In the genomic region with DNA sequence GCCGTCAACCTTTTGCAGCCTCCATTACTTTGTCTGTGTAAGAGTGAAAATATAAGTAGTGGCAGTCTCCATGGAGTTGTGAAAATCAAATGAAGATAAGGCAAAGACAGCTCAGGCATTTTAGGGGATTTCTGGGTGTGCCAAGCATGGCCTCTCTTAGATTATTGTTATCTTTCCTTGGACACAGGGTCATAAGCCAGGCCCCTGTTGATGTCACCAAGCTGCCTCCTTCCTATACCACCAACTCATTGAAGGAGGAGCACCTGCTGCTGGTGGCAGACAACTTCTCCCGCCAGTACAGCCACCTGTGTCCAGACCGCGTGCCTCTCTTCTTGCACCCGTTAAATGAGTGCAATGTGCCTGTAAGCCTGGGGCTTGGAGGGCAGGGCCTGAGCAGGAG, we compare ENCODE assay signal across 33 mouse cellular contexts. TPM values are rescaled to one million over a fixed set of nuclear protein-coding genes. Genes with fewer than 3 reads are reported as not detected.
DNase-seq lines count a peak whose midpoint lies in the region; ATAC-seq lines count a peak whose summit lies in the region.
"Had no signal": no experiment of that assay in that cellular context is flagged by ENCODE, and none has a peak within 500 bp of the region (broad histone marks: within the 10 kb centered on the region; RNA-seq: fewer than 3 reads in every experiment).

No protein-coding gene starts in this region.

- no peaks in the 10 kb centered on the region for H3K36me3 ChIP-seq in hindbrain, embryonic 10.5 days
- no peaks in the 10 kb centered on the region for H3K36me3 ChIP-seq in hindbrain, embryonic 14.5 days (replicated peaks; ENCODE audit: control insufficient read depth, insufficient read depth)
- no peaks in the 10 kb centered on the region for H3K36me3 ChIP-seq in liver, embryonic 15.5 days (replicated peaks)
- no peaks in the 10 kb centered on the region for H3K36me3 ChIP-seq in intestine, embryonic 16.5 days (ENCODE audit: control insufficient read depth, insufficient read depth, low read length)
- H3K36me3 ChIP-seq: embryonic facial prominence, embryonic 12.5 days; forebrain, embryonic 15.5 days; G1E; heart, embryonic 12.5 days; limb, embryonic 10.5 days; limb, embryonic 15.5 days; lung, embryonic 15.5 days had no signal

- 0 out of 2 replicates have a peak, but pooled peaks cover 3% of the 10 kb centered on the region for H3K4me1 ChIP-seq in hindbrain, embryonic 10.5 days (replicated peaks)
- H3K4me1 ChIP-seq in hindbrain, embryonic 14.5 days (replicated peaks; ENCODE audit: control insufficient read depth, insufficient read depth, low read length) = no peaks in the 10 kb centered on the region
- peaks cover 46% of the 10 kb centered on the region for H3K4me1 ChIP-seq in liver, embryonic 15.5 days (replicated peaks)
- H3K4me1 ChIP-seq in intestine, embryonic 16.5 days (ENCODE audit: control insufficient read depth, insufficient read depth, low read length) = no peaks in the 10 kb centered on the region
- H3K4me1 ChIP-seq: embryonic facial prominence, embryonic 12.5 days; forebrain, embryonic 15.5 days; limb, embryonic 10.5 days; limb, embryonic 15.5 days; lung, embryonic 15.5 days had no signal

- WGBS in hindbrain, embryonic 10.5 days = 86% methylated on average over 5 of the region's 5 CpGs
- 85% methylated on average over 5 of the region's 5 CpGs for WGBS in hindbrain, embryonic 14.5 days
- 28% methylated on average over 5 of the region's 5 CpGs for WGBS in liver, embryonic 15.5 days (ENCODE audit: insufficient replicate concordance)
- WGBS in intestine, embryonic 16.5 days = 75% methylated on average over 5 of the region's 5 CpGs

- ATAC-seq in hindbrain, embryonic 14.5 days (ENCODE audit: low FRiP score) = no peak
- peak; percentile 76 for ATAC-seq in liver, embryonic 15.5 days (ENCODE audit: insufficient read depth)
- ATAC-seq in intestine, embryonic 16.5 days = no peak
- ATAC-seq: forebrain, embryonic 15.5 days; hindbrain, embryonic 16.5 days; Patski had no signal

- no peak overlapping the region for H3K4me3 ChIP-seq in hindbrain, embryonic 10.5 days
- no peak overlapping the region for H3K4me3 ChIP-seq in hindbrain, embryonic 14.5 days (replicated peaks; ENCODE audit: low read length)
- H3K4me3 ChIP-seq in liver, embryonic 15.5 days (replicated peaks) = no peak overlapping the region
- H3K4me3 ChIP-seq in intestine, embryonic 16.5 days (ENCODE audit: low read length) = no peak overlapping the region
- H3K4me3 ChIP-seq: embryonic facial prominence, embryonic 12.5 days; forebrain, embryonic 15.5 days; gastrocnemius, adult 2 months; heart, embryonic 12.5 days; limb, embryonic 10.5 days; limb, embryonic 15.5 days; lung, embryonic 15.5 days had no signal

- no peaks in the 10 kb centered on the region for H3K27me3 ChIP-seq in hindbrain, embryonic 10.5 days (ENCODE audit: insufficient read depth, poor library complexity, severe bottlenecking)
- H3K27me3 ChIP-seq in hindbrain, embryonic 14.5 days (ENCODE audit: control insufficient read depth, insufficient read depth, low read length) = no peaks in the 10 kb centered on the region
- H3K27me3 ChIP-seq in liver, embryonic 15.5 days = no peaks in the 10 kb centered on the region
- no peaks in the 10 kb centered on the region for H3K27me3 ChIP-seq in intestine, embryonic 16.5 days (replicated peaks; ENCODE audit: control insufficient read depth, insufficient read depth, low read length)
- H3K27me3 ChIP-seq: embryonic facial prominence, embryonic 12.5 days; forebrain, embryonic 15.5 days; heart, embryonic 12.5 days; limb, embryonic 15.5 days; lung, embryonic 15.5 days had no signal

- H3K4me2 ChIP-seq in hindbrain, embryonic 14.5 days (replicated peaks) = no peak overlapping the region
- H3K4me2 ChIP-seq in liver, embryonic 15.5 days = peak overlapping the region; percentile 27
- no peak overlapping the region for H3K4me2 ChIP-seq in intestine, embryonic 16.5 days (ENCODE audit: low read depth, low read length)
- H3K4me2 ChIP-seq: embryonic facial prominence, embryonic 12.5 days; forebrain, embryonic 15.5 days; heart, embryonic 12.5 days; limb, embryonic 15.5 days; lung, embryonic 15.5 days had no signal

- no peak overlapping the region for H3K9ac ChIP-seq in hindbrain, embryonic 14.5 days
- H3K9ac ChIP-seq in liver, embryonic 15.5 days = no peak overlapping the region
- no peak overlapping the region for H3K9ac ChIP-seq in intestine, embryonic 16.5 days (ENCODE audit: low read depth, low read length)
- H3K9ac ChIP-seq: embryonic facial prominence, embryonic 12.5 days; forebrain, embryonic 15.5 days; heart, embryonic 12.5 days; limb, embryonic 15.5 days; lung, embryonic 15.5 days had no signal

- peak overlapping the region; percentile 23; the same call in 1 of the 2 replicates for H3K27ac ChIP-seq in hindbrain, embryonic 10.5 days
- H3K27ac ChIP-seq in hindbrain, embryonic 14.5 days = no peak overlapping the region
- no peak overlapping the region for H3K27ac ChIP-seq in liver, embryonic 15.5 days (replicated peaks)
- no peak overlapping the region for H3K27ac ChIP-seq in intestine, embryonic 16.5 days (ENCODE audit: low read length)
- H3K27ac ChIP-seq: embryonic facial prominence, embryonic 12.5 days; forebrain, embryonic 15.5 days; gastrocnemius, adult 2 months; kidney, postnatal 0 days; limb, embryonic 10.5 days; limb, embryonic 15.5 days; lung, embryonic 15.5 days had no signal

- no peak for DNase-seq in hindbrain, embryonic 10.5 days (ENCODE audit: low spot score)
- no peak for DNase-seq in hindbrain, embryonic 14.5 days (ENCODE audit: low spot score)
- DNase-seq in thymus, postnatal 25 days = peak; percentile 18
- DNase-seq in thymus, postnatal 10 days (ENCODE audit: low spot score in 2 of 2) = no peak
- DNase-seq in urinary bladder, adult 18-20 months (ENCODE audit: low spot score in 2 of 2) = no peak
- no peak for DNase-seq in right cerebral cortex, postnatal 10 days (ENCODE audit: low spot score in 2 of 2)
- DNase-seq: adrenal gland, postnatal 10 days; cerebellum, adult 11-12 months; cerebellum, adult 9-11 months; embryo, embryonic 11 days; gastrocnemius, adult 2 months; gastrocnemius, postnatal 36 days; heart, adult 18-20 months; kidney, adult 8-10 months; kidney, postnatal 4 days; midbrain, embryonic 14.5 days; right cerebral cortex, postnatal 14 days; thymus, postnatal 4 days had no signal

- H3K9me3 ChIP-seq in hindbrain, embryonic 10.5 days = no peaks in the 10 kb centered on the region
- no peaks in the 10 kb centered on the region for H3K9me3 ChIP-seq in hindbrain, embryonic 14.5 days (ENCODE audit: control insufficient read depth, low read length)
- H3K9me3 ChIP-seq in liver, embryonic 15.5 days (replicated peaks) = no peaks in the 10 kb centered on the region
- H3K9me3 ChIP-seq in intestine, embryonic 16.5 days (ENCODE audit: control insufficient read depth, low read length) = no peaks in the 10 kb centered on the region
- H3K9me3 ChIP-seq: embryonic facial prominence, embryonic 12.5 days; forebrain, embryonic 15.5 days; G1E; heart, embryonic 12.5 days; limb, embryonic 10.5 days; limb, embryonic 15.5 days; lung, embryonic 15.5 days had no signal

RNA-seq across cellular contexts. Expression of a gene that starts 1.5 kb away (rescaled TPM):
- polyA plus RNA-seq in hindbrain, embryonic 10.5 days (2016; fragmentation: Nextera tagmentation; extraction: Ambion mirVana) = 0.68 and 0.88 TPM in 2 replicates
- 1.8 and 2.3 TPM in 2 replicates for polyA plus RNA-seq in hindbrain, embryonic 14.5 days (2014; fragmentation: Nextera tagmentation; extraction: Ambion mirVana)
- 0.35 and 0.39 TPM in 2 replicates for polyA plus RNA-seq in liver, embryonic 15.5 days (2015; fragmentation: Nextera tagmentation; extraction: Ambion mirVana)
- polyA plus RNA-seq in intestine, embryonic 16.5 days (2015; fragmentation: Nextera tagmentation; extraction: Ambion mirVana) = 0.07 TPM in 1 of 2 replicates, not detected in the other
- polyA plus RNA-seq: G1E; heart, embryonic 12.5 days; heart, postnatal 0 days; intestine, embryonic 14.5 days; kidney, postnatal 0 days; small intestine, adult 2 months had no signal

RNA-seq across cellular contexts. Expression of a gene that starts 24.6 kb away (rescaled TPM):
- 37.7 and 41.6 TPM in 2 replicates for polyA plus RNA-seq in hindbrain, embryonic 10.5 days (2016; fragmentation: Nextera tagmentation; extraction: Ambion mirVana)
- polyA plus RNA-seq in hindbrain, embryonic 14.5 days (2014; fragmentation: Nextera tagmentation; extraction: Ambion mirVana) = 36.6 and 39.2 TPM in 2 replicates
- polyA plus RNA-seq in liver, embryonic 15.5 days (2015; fragmentation: Nextera tagmentation; extraction: Ambion mirVana) = 9.6 and 12.0 TPM in 2 replicates
- polyA plus RNA-seq in intestine, embryonic 16.5 days (2015; fragmentation: Nextera tagmentation; extraction: Ambion mirVana) = 16.7 and 17.8 TPM in 2 replicates

RNA-seq across cellular contexts. Expression of a gene that starts 38.9 kb away (rescaled TPM):
- 3.2 and 3.5 TPM in 2 replicates for polyA plus RNA-seq in hindbrain, embryonic 10.5 days (2016; fragmentation: Nextera tagmentation; extraction: Ambion mirVana)
- polyA plus RNA-seq in hindbrain, embryonic 14.5 days (2014; fragmentation: Nextera tagmentation; extraction: Ambion mirVana) = 1.1 and 1.2 TPM in 2 replicates
- 8.3 and 9.3 TPM in 2 replicates for polyA plus RNA-seq in liver, embryonic 15.5 days (2015; fragmentation: Nextera tagmentation; extraction: Ambion mirVana)
- 3.0 and 3.6 TPM in 2 replicates for polyA plus RNA-seq in intestine, embryonic 16.5 days (2015; fragmentation: Nextera tagmentation; extraction: Ambion mirVana)
